Mouse (Mus musculus) G1E (cell line): ENCODE data around the gene Olfr466.

ENCODE experiments used
- CTCF ChIP-seq: IDR thresholded peaks from 2 replicates; pipeline ENCODE4 v1.5.1; 2012; ENCODE audit warnings: low read depth, low read length, inconsistent platforms, mixed read lengths
- POLR2AphosphoS5 ChIP-seq: IDR thresholded peaks from 2 replicates; pipeline ENCODE4 v1.6.1; 2012; ENCODE audit warnings: low read depth, low read length, inconsistent platforms; ENCODE audit not compliant: insufficient replicate concordance
- TAL1 ChIP-seq: conservative IDR thresholded peaks from 2 replicates; pipeline ENCODE4 v1.6.1; 2012; ENCODE audit warnings: low read depth, low read length, inconsistent platforms, mixed read lengths

GRCm38 (mm10) chr13:65100678-65101077, 49.4 kb upstream of the Olfr466 start:
- TF ChIP-seq CTCF (no peak), POLR2AphosphoS5 (no peak), TAL1 (no peak)
